Mouse (Mus musculus) myocyte (in vitro differentiated cells): ENCODE results near the gene Dkk3. TPM values are rescaled to one million over a fixed set of nuclear protein-coding genes. Genes with fewer than 3 reads are reported as not detected.
"Not testable (repeated sequence)": the region's sequence is repeated elsewhere in the genome, so short reads cannot be mapped to it uniquely, and the experiment has no call there.

Experiments used
- H3K27me3 ChIP-seq: one replicate; pipeline ENCODE4 v1.6.1; 2011; ENCODE audit not compliant: control insufficient read depth, insufficient read depth, insufficient read length
- H3K36me3 ChIP-seq: one replicate; pipeline ENCODE4 v1.6.1; 2011; ENCODE audit not compliant: control insufficient read depth, insufficient read depth
- H3K4me2 ChIP-seq: one replicate; pipeline ENCODE4 v1.6.1; 2011; ENCODE audit warnings: low read depth, control low read depth
- H3K4me3 ChIP-seq: one replicate; pipeline ENCODE4 v1.5.1; 2011; ENCODE audit warnings: mild to moderate bottlenecking, control low read depth, moderate library complexity
- H3K79me2 ChIP-seq: one replicate; pipeline ENCODE4 v1.6.1; 2011; ENCODE audit not compliant: control insufficient read depth, insufficient read depth
- H3ac ChIP-seq: one replicate; pipeline ENCODE4 v1.6.1; 2011; ENCODE audit not compliant: control insufficient read depth, insufficient read length
- CEBPB ChIP-seq: IDR thresholded peaks from 2 replicates; pipeline ENCODE4 v1.6.1; 2011; ENCODE audit warnings: mild to moderate bottlenecking, moderate library complexity; ENCODE audit not compliant: poor library complexity, insufficient read depth, severe bottlenecking
- E2F4 ChIP-seq: IDR thresholded peaks from one replicate; pipeline ENCODE4 v1.6.1; 2011; ENCODE audit warnings: mild to moderate bottlenecking, control low read depth, moderate library complexity; ENCODE audit not compliant: insufficient read depth
- MAX ChIP-seq: IDR thresholded peaks from one replicate; pipeline ENCODE4 v1.6.1; 2011; ENCODE audit warnings: low read depth, mild to moderate bottlenecking, control low read depth
- MYOD1 ChIP-seq, 3 experiments: IDR thresholded peaks; one replicate each; pipeline ENCODE4 v1.6.1; 2011; ENCODE audit warnings: control low read depth in 2 of 3, low read depth in 2 of 3, mild to moderate bottlenecking in 2 of 3, moderate library complexity in 1 of 3; ENCODE audit not compliant: insufficient read length in 2 of 3, control insufficient read depth in 1 of 3
- MYOG ChIP-seq, 3 experiments: IDR thresholded peaks; one replicate each; pipeline ENCODE4 v1.6.1; 2011; ENCODE audit warnings: control low read depth in 2 of 3, low read depth in 2 of 3, mild to moderate bottlenecking in 2 of 3; ENCODE audit not compliant: insufficient read length in 2 of 3, control insufficient read depth in 1 of 3, insufficient read depth in 1 of 3
- POLR2A ChIP-seq: IDR thresholded peaks from one replicate; pipeline ENCODE4 v1.6.1; 2011; ENCODE audit warnings: low read depth, mild to moderate bottlenecking, control low read depth, moderate library complexity; ENCODE audit not compliant: insufficient read length
- POLR2AphosphoS2 ChIP-seq: IDR thresholded peaks from one replicate; pipeline ENCODE4 v1.6.1; 2011; ENCODE audit warnings: low read depth, control low read depth; ENCODE audit not compliant: insufficient read length
- REST ChIP-seq: IDR thresholded peaks from one replicate; pipeline ENCODE4 v1.6.1; 2011; ENCODE audit warnings: mild to moderate bottlenecking, control low read depth, moderate library complexity; ENCODE audit not compliant: insufficient read depth, insufficient read length
- SRF ChIP-seq: IDR thresholded peaks from one replicate; pipeline ENCODE4 v1.6.1; 2011; ENCODE audit warnings: low read depth; ENCODE audit not compliant: control insufficient read depth, insufficient read length
- TCF12 ChIP-seq: IDR thresholded peaks from one replicate; pipeline ENCODE4 v1.6.1; 2011; ENCODE audit warnings: mild to moderate bottlenecking, control low read depth; ENCODE audit not compliant: poor library complexity, insufficient read depth, severe bottlenecking
- TCF3 ChIP-seq: IDR thresholded peaks from one replicate; pipeline ENCODE4 v1.6.1; 2011; ENCODE audit warnings: low read depth, control low read depth; ENCODE audit not compliant: insufficient read length
- USF1 ChIP-seq: IDR thresholded peaks from one replicate; pipeline ENCODE4 v1.6.1; 2011; ENCODE audit warnings: low read depth, mild to moderate bottlenecking, control low read depth, moderate library complexity
- polyA plus RNA-seq: library from polyadenylated mRNA; unstranded; fragments of >200 nt; fragmentation: generic; extraction: Trizol; gene quantifications from one replicate; pipeline ENCODE4 v1.2.1, GENCODE M21; 2012; ENCODE audit warnings: missing spikeins

The Dkk3 gene
- polyA plus RNA-seq, 1 experiment: 0.10 TPM

GRCm38 (mm10) chr7:112176627-112177026 is 17.8 kb upstream of the Dkk3 start:
- H3K36me3 ChIP-seq: no peaks in the 10 kb centered on the region
- no peaks in the 10 kb centered on the region for H3K27me3 ChIP-seq
- H3K79me2 ChIP-seq: no peaks in the 10 kb centered on the region
- no peak overlapping the region for H3K4me3 ChIP-seq
- TF ChIP-seq MAX (no peak), POLR2A (no peak), MYOD1 (IDR thresholded peaks at IDR 0.05; ENCODE audit: control insufficient read depth in 1 of 3, insufficient read length in 2 of 3, low read depth in 2 of 3) (no peak), TCF3 (no peak), E2F4 (no peak), MYOG (IDR thresholded peaks at IDR 0.05; ENCODE audit: control insufficient read depth in 1 of 3, insufficient read depth in 1 of 3, insufficient read length in 2 of 3, low read depth in 2 of 3) (no peak), POLR2AphosphoS2 (no peak), TCF12 (no peak)
- H3ac ChIP-seq: no peak overlapping the region
- no peak overlapping the region for H3K4me2 ChIP-seq

GRCm38 (mm10) chr7:112172669-112173068 is 13.8 kb upstream of the Dkk3 start:
- Histone ChIP-seq H3ac (no peak overlapping the region), H3K27me3 (no peaks in the 10 kb centered on the region), H3K4me3 (no peak overlapping the region), H3K79me2 (no peaks in the 10 kb centered on the region), H3K4me2 (no peak overlapping the region), H3K36me3 (no peaks in the 10 kb centered on the region)
- TF ChIP-seq SRF (no peak), CEBPB (no peak), E2F4 (no peak), MYOG (IDR thresholded peaks at IDR 0.05; ENCODE audit: control insufficient read depth in 1 of 3, insufficient read depth in 1 of 3, insufficient read length in 2 of 3, low read depth in 2 of 3) (no peak), POLR2A (no peak), REST (no peak), MAX (no peak)

GRCm38 (mm10) chr7:112169955-112170692 is 11.3 kb upstream of the Dkk3 start:
- H3K36me3 ChIP-seq: no peaks in the 10 kb centered on the region
- no peak overlapping the region for H3K4me3 ChIP-seq
- H3ac ChIP-seq: no peak overlapping the region
- H3K4me2 ChIP-seq: no peak overlapping the region
- TF ChIP-seq MAX (no peak), TCF12 (no peak), E2F4 (no peak), REST (no peak), POLR2A (no peak), MYOD1 (IDR thresholded peaks at IDR 0.05; ENCODE audit: control insufficient read depth in 1 of 3, insufficient read length in 2 of 3, low read depth in 2 of 3) (no peak), CEBPB (no peak), SRF (no peak), MYOG (IDR thresholded peaks at IDR 0.05; ENCODE audit: control insufficient read depth in 1 of 3, insufficient read depth in 1 of 3, insufficient read length in 2 of 3, low read depth in 2 of 3) (no peak), POLR2AphosphoS2 (no peak), TCF3 (no peak), USF1 (no peak)
- H3K79me2 ChIP-seq: no peaks in the 10 kb centered on the region
- no peaks in the 10 kb centered on the region for H3K27me3 ChIP-seq

GRCm38 (mm10) chr7:112165593-112165992 is 6.7 kb upstream of the Dkk3 start:
- no peaks in the 10 kb centered on the region for H3K79me2 ChIP-seq
- TF ChIP-seq POLR2AphosphoS2 (no peak), USF1 (no peak), MYOD1 (IDR thresholded peaks at IDR 0.05; ENCODE audit: control insufficient read depth in 1 of 3, insufficient read length in 2 of 3, low read depth in 2 of 3) (no peak), REST (no peak), SRF (no peak), E2F4 (no peak), MYOG (IDR thresholded peaks at IDR 0.05; ENCODE audit: control insufficient read depth in 1 of 3, insufficient read depth in 1 of 3, insufficient read length in 2 of 3, low read depth in 2 of 3) (no peak), CEBPB (no peak), POLR2A (no peak), TCF12 (no peak), MAX (no peak), TCF3 (no peak)
- no peak overlapping the region for H3ac ChIP-seq
- H3K4me3 ChIP-seq: no peak overlapping the region
- H3K27me3 ChIP-seq: no peaks in the 10 kb centered on the region
- H3K36me3 ChIP-seq: no peaks in the 10 kb centered on the region
- no peak overlapping the region for H3K4me2 ChIP-seq

GRCm38 (mm10) chr7:112165032-112165431 is 6.2 kb upstream of the Dkk3 start:
- H3K4me3 ChIP-seq, H3K27me3 ChIP-seq, H3K36me3 ChIP-seq, H3ac ChIP-seq, H3K4me2 ChIP-seq, H3K79me2 ChIP-seq: not testable (repeated sequence)
